Mouse (Mus musculus) olfactory bulb, adult 2 months (tissue): ENCODE data around the gene Tmem208.

ENCODE experiments used
- CTCF ChIP-seq: fragments of 200-500 bp; IDR thresholded peaks from 2 replicates; pipeline ENCODE4 v1.5.1; 2012; ENCODE audit warnings: low read depth, mild to moderate bottlenecking, low read length, moderate library complexity; ENCODE audit not compliant: insufficient read depth
- POLR2A ChIP-seq: fragments of 200-500 bp; IDR thresholded peaks from 2 replicates; pipeline ENCODE4 v1.6.1; 2012; ENCODE audit warnings: mild to moderate bottlenecking, low read depth, low read length, moderate library complexity; ENCODE audit not compliant: insufficient read depth

DNA sequence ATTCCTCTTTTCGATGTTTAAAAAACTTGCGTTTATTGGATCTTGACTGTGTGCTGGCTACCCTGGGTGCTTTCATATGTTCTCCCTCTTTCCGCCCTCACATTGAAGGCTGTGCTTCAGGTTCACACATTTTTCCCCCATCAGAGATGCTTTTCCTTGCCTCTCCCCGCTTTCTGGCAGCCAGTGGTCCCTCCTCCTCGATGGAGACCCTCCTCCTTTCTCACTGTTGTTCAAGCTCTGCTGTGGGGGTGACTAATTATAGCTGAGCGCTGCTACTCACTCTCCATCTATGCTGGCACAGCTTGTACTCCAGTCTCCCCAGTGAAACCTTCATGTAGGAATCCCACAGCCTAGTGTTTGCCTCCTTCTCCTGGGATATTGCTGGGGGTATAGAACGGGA, 24.0 kb downstream of the Tmem208 start:
- no peak for TF ChIP-seq POLR2A
- TF ChIP-seq CTCF, result no peak
